ENCODE assay signal across 27 mouse cellular contexts in the genomic region with DNA sequence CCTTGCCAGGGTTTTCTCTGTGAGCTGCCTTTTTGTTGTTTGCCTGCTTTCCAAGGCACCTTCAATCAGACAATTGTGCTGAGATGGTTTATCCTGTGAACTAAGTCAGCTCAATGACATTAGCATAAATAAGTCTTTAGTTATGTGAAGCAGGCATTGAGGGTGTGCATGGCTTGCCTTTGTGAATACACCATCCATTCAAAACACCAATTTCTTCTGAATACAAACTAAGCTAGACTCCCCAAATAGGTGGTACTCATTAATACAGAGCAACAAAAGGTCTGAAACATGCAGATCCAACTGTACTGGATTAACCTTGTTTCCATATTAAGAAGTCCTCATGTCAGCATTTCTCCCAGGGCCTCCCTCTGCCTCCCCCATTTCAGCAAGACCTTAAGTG.
DNase-seq lines count a peak whose midpoint lies in the region; ATAC-seq and TF ChIP-seq lines count a peak whose summit lies in the region.
"Had no signal": no experiment of that assay in that cellular context is flagged by ENCODE, and none has a peak within 500 bp of the region (broad histone marks: within the 10 kb centered on the region; RNA-seq: fewer than 3 reads in every experiment).

No protein-coding gene starts in this region.

- 0 out of 2 replicates have a peak, but pooled peaks have one; percentile 32 for ATAC-seq in forebrain, embryonic 11.5 days (replicated peaks; ENCODE audit: low FRiP score)
- no peak for ATAC-seq in forebrain, postnatal 0 days
- ATAC-seq in hindbrain, embryonic 15.5 days (ENCODE audit: low FRiP score, low read depth): peak; percentile 48; the same call in 1 of the 2 replicates
- peak; percentile 52 for ATAC-seq in forebrain, embryonic 14.5 days
- ATAC-seq: intestine, embryonic 15.5 days had no signal

- no peak for TF ChIP-seq CTCF in forebrain, postnatal 0 days (IDR thresholded peaks at IDR 0.05; ENCODE audit: low read depth)

- intact Hi-C loops in gastrocnemius, postnatal 36 days (cut with DNase I): no loop called here

- H3K4me1 ChIP-seq in forebrain, embryonic 11.5 days (replicated peaks; ENCODE audit: control insufficient read depth, insufficient read depth, low read length): no peaks in the 10 kb centered on the region
- H3K4me1 ChIP-seq in forebrain, postnatal 0 days (ENCODE audit: insufficient read depth): no peaks in the 10 kb centered on the region
- H3K4me1 ChIP-seq in hindbrain, embryonic 15.5 days (replicated peaks): 0 out of 2 replicates have a peak, but pooled peaks cover 4% of the 10 kb centered on the region
- peaks cover 13% of the 10 kb centered on the region for H3K4me1 ChIP-seq in hindbrain, embryonic 10.5 days (replicated peaks)
- no peaks in the 10 kb centered on the region for H3K4me1 ChIP-seq in forebrain, embryonic 14.5 days (ENCODE audit: control insufficient read depth, insufficient read depth, low read length)
- H3K4me1 ChIP-seq: embryonic facial prominence, embryonic 13.5 days; heart, embryonic 12.5 days; heart, embryonic 15.5 days; intestine, embryonic 15.5 days had no signal

- DNase-seq in forebrain, embryonic 11.5 days (ENCODE audit: low spot score): no peak
- no peak for DNase-seq in forebrain, postnatal 0 days
- no peak for DNase-seq in hindbrain, embryonic 10.5 days (ENCODE audit: low spot score)
- peak; percentile 17 for DNase-seq in ZHBTc4 (ENCODE audit: low read depth, low spot score)
- DNase-seq in forebrain, embryonic 14.5 days (ENCODE audit: low spot score): peak; percentile 37
- no peak for DNase-seq in gastrocnemius, postnatal 36 days
- no peak for DNase-seq in spleen, postnatal 4 days (ENCODE audit: low spot score in 2 of 2)
- DNase-seq: cerebellum, adult 11-12 months; cerebellum, adult 8-10 months; cerebellum, postnatal 10 days; cerebellum, postnatal 36 days; embryo, embryonic 11 days; gastrocnemius, postnatal 14 days; heart, adult 18-20 months; heart, postnatal 10 days; heart, postnatal 36 days; kidney, adult 11 months; kidney, adult 8-10 months had no signal

- H3K4me3 ChIP-seq in forebrain, embryonic 11.5 days (ENCODE audit: low read depth, low read length): no peak overlapping the region
- no peak overlapping the region for H3K4me3 ChIP-seq in forebrain, postnatal 0 days (ENCODE audit: low read depth, low read length)
- no peak overlapping the region for H3K4me3 ChIP-seq in hindbrain, embryonic 15.5 days
- no peak overlapping the region for H3K4me3 ChIP-seq in hindbrain, embryonic 10.5 days
- H3K4me3 ChIP-seq in forebrain, embryonic 14.5 days (ENCODE audit: low read depth, low read length): no peak overlapping the region
- H3K4me3 ChIP-seq: embryonic facial prominence, embryonic 10.5 days; embryonic facial prominence, embryonic 13.5 days; erythroblast, embryonic 14.5 days; gastrocnemius, adult 2 months; heart, embryonic 12.5 days; heart, embryonic 15.5 days; hindbrain, embryonic 12.5 days; intestine, embryonic 15.5 days had no signal

- no peaks in the 10 kb centered on the region for H3K36me3 ChIP-seq in forebrain, embryonic 11.5 days (ENCODE audit: control insufficient read depth, insufficient read depth, low read length)
- H3K36me3 ChIP-seq in forebrain, postnatal 0 days (ENCODE audit: insufficient read depth): no peaks in the 10 kb centered on the region
- no peaks in the 10 kb centered on the region for H3K36me3 ChIP-seq in hindbrain, embryonic 15.5 days
- H3K36me3 ChIP-seq in hindbrain, embryonic 10.5 days: no peaks in the 10 kb centered on the region
- no peaks in the 10 kb centered on the region for H3K36me3 ChIP-seq in forebrain, embryonic 14.5 days (ENCODE audit: control insufficient read depth, insufficient read depth, low read length)
- H3K36me3 ChIP-seq: embryonic facial prominence, embryonic 10.5 days; embryonic facial prominence, embryonic 13.5 days; heart, embryonic 12.5 days; heart, embryonic 15.5 days; hindbrain, embryonic 12.5 days; intestine, embryonic 15.5 days had no signal

- H3K27ac ChIP-seq in forebrain, embryonic 11.5 days (ENCODE audit: low read depth, low read length): no peak overlapping the region
- no peak overlapping the region for H3K27ac ChIP-seq in forebrain, postnatal 0 days (ENCODE audit: low read depth, low read length)
- H3K27ac ChIP-seq in hindbrain, embryonic 15.5 days (replicated peaks): no peak overlapping the region
- H3K27ac ChIP-seq in hindbrain, embryonic 10.5 days: no peak overlapping the region
- H3K27ac ChIP-seq in forebrain, embryonic 14.5 days (ENCODE audit: low read depth, low read length): no peak overlapping the region
- H3K27ac ChIP-seq: embryonic facial prominence, embryonic 10.5 days; embryonic facial prominence, embryonic 13.5 days; heart, embryonic 15.5 days; hindbrain, embryonic 12.5 days; intestine, embryonic 15.5 days had no signal

- H3K9ac ChIP-seq in forebrain, embryonic 11.5 days (ENCODE audit: low read length): no peak overlapping the region
- no peak overlapping the region for H3K9ac ChIP-seq in forebrain, postnatal 0 days
- no peak overlapping the region for H3K9ac ChIP-seq in hindbrain, embryonic 15.5 days
- no peak overlapping the region for H3K9ac ChIP-seq in forebrain, embryonic 14.5 days (ENCODE audit: low read length)
- H3K9ac ChIP-seq: embryonic facial prominence, embryonic 13.5 days; heart, embryonic 12.5 days; heart, embryonic 15.5 days; hindbrain, embryonic 12.5 days; intestine, embryonic 15.5 days had no signal

- no peaks in the 10 kb centered on the region for H3K9me3 ChIP-seq in forebrain, embryonic 11.5 days (ENCODE audit: control insufficient read depth, low read length)
- no peaks in the 10 kb centered on the region for H3K9me3 ChIP-seq in forebrain, postnatal 0 days (ENCODE audit: low read length)
- H3K9me3 ChIP-seq in hindbrain, embryonic 15.5 days: no peaks in the 10 kb centered on the region
- H3K9me3 ChIP-seq in hindbrain, embryonic 10.5 days: no peaks in the 10 kb centered on the region
- H3K9me3 ChIP-seq in forebrain, embryonic 14.5 days (replicated peaks; ENCODE audit: control insufficient read depth, low read length): no peaks in the 10 kb centered on the region
- H3K9me3 ChIP-seq: embryonic facial prominence, embryonic 10.5 days; embryonic facial prominence, embryonic 13.5 days; heart, embryonic 12.5 days; heart, embryonic 15.5 days; hindbrain, embryonic 12.5 days; intestine, embryonic 15.5 days had no signal

- no peaks in the 10 kb centered on the region for H3K27me3 ChIP-seq in forebrain, embryonic 11.5 days (ENCODE audit: control insufficient read depth, insufficient read depth, low read length)
- H3K27me3 ChIP-seq in forebrain, postnatal 0 days (ENCODE audit: insufficient read depth, low read length): no peaks in the 10 kb centered on the region
- no peaks in the 10 kb centered on the region for H3K27me3 ChIP-seq in hindbrain, embryonic 15.5 days
- H3K27me3 ChIP-seq in hindbrain, embryonic 10.5 days (ENCODE audit: insufficient read depth, poor library complexity, severe bottlenecking): no peaks in the 10 kb centered on the region
- 0 out of 2 replicates have a peak, but pooled peaks cover 3% of the 10 kb centered on the region for H3K27me3 ChIP-seq in forebrain, embryonic 14.5 days (replicated peaks; ENCODE audit: control insufficient read depth, insufficient read depth, low read length)
- H3K27me3 ChIP-seq: embryonic facial prominence, embryonic 13.5 days; heart, embryonic 12.5 days; heart, embryonic 15.5 days; hindbrain, embryonic 12.5 days; intestine, embryonic 15.5 days had no signal

- H3K4me2 ChIP-seq in forebrain, embryonic 11.5 days (ENCODE audit: low read depth, low read length, severe bottlenecking): no peak overlapping the region
- H3K4me2 ChIP-seq in forebrain, postnatal 0 days (ENCODE audit: low read depth): no peak overlapping the region
- no peak overlapping the region for H3K4me2 ChIP-seq in hindbrain, embryonic 15.5 days
- H3K4me2 ChIP-seq in forebrain, embryonic 14.5 days (ENCODE audit: low read length): no peak overlapping the region
- H3K4me2 ChIP-seq: embryonic facial prominence, embryonic 13.5 days; heart, embryonic 12.5 days; heart, embryonic 15.5 days; hindbrain, embryonic 12.5 days; intestine, embryonic 15.5 days had no signal

Comparison
In these comparisons a context has a peak if more than half of its experiments do, and no peak if none do; other contexts are left out.
1. DNase-seq: peak in ZHBTc4 (single experiment) and forebrain, embryonic 14.5 days (single experiment); none in forebrain, embryonic 11.5 days (single experiment), forebrain, postnatal 0 days (single experiment), hindbrain, embryonic 10.5 days (single experiment), gastrocnemius, postnatal 36 days (0 of 2) and spleen, postnatal 4 days (0 of 2).